Mouse (Mus musculus) inflammation-experienced regulatory T-cells (primary cell): ENCODE data around the gene Adora2a. TPM values are rescaled to one million over a fixed set of nuclear protein-coding genes. Genes with fewer than 3 reads are reported as not detected.

Source experiments
- polyA plus RNA-seq, 2 experiments: library from polyadenylated mRNA; unstranded; fragments of 100-300 nt; shearing (Covaris generic); gene quantifications; one replicate each; pipeline ENCODE4 v1.2.1; 2017

Adora2a gene
- 10 to 100 TPM; 37.8 to 56.8 TPM for polyA plus RNA-seq

GRCm38 (mm10) chr10:75316872-75316907 lies at the start of gene Adora2a:
TSS of gene Adora2a (plus strand) at chr10:75316877.

Other genes with a start within 250 kb of the Adora2a start
- 10 to 100 TPM; 46.4 to 59.1 TPM for gene Specc1l, start 104.8 kb upstream of the Adora2a start, polyA plus RNA-seq
- gene Upb1, start 84.2 kb downstream of the Adora2a start, polyA plus RNA-seq = 1 to 10 TPM in 1 of 2 experiments, under 1 TPM in 1; 0.66 to 2.0 TPM
- gene Snrpd3, start 200.7 kb downstream of the Adora2a start, polyA plus RNA-seq = 100 to 1,000 TPM; 165 to 237 TPM
- 10 to 100 TPM; 29.1 to 45.2 TPM for gene Gucd1, start 201.1 kb downstream of the Adora2a start, polyA plus RNA-seq
- gene Lrrc75b, start 243.5 kb downstream of the Adora2a start, polyA plus RNA-seq = 1 to 10 TPM in 1 of 2 experiments, under 1 TPM in 1; 0.80 to 9.4 TPM
- 10 to 100 TPM in 1 of 2 experiments, 1 to 10 TPM in 1; 1.1 to 17.4 TPM for gene Ggt1, start 244.7 kb downstream of the Adora2a start, polyA plus RNA-seq